Mouse (Mus musculus): Measurements from ENCODE around the gene Exosc9.

The Exosc9 gene

GRCm38 (mm10) chr3:36552406-36553047 is at the start of gene Exosc9:
Exosc9 (plus strand) TSS chr3:36552606.
- in situ Hi-C loops (cut with MboI, MseI), result loop anchor here (10.0 to 25.0 kb wide), 2 partner anchors 1132 to 1235 kb away; no protein-coding TSS in a partner anchor

- in situ Hi-C loops (cut with MboI, MseI), result no loop called here
These were observed 47.1 kb upstream of the Exosc9 start for GRCm38 (mm10) chr3:36505306-36505705.

GRCm38 (mm10) chr3:36505809-36506735 is 46.3 kb upstream of the Exosc9 start:
- in situ Hi-C loops (cut with MboI, MseI), result no loop called here

GRCm38 (mm10) chr3:36511491-36511890 is 40.9 kb upstream of the Exosc9 start:
- in situ Hi-C loops (cut with MboI, MseI), result no loop called here

GRCm38 (mm10) chr3:36516196-36516595 is 36.2 kb upstream of the Exosc9 start:
- in situ Hi-C loops (cut with MboI, MseI), result no loop called here

GRCm38 (mm10) chr3:36521073-36522060 is 31.0 kb upstream of the Exosc9 start, which contains the start of gene Gm11549:
Gm11549 (minus strand) TSS chr3:36521813.
- in situ Hi-C loops (cut with MboI, MseI), result no loop called here

GRCm38 (mm10) chr3:36522137-36522536 is 30.3 kb upstream of the Exosc9 start:
- in situ Hi-C loops (cut with MboI, MseI), result no loop called here

GRCm38 (mm10) chr3:36524466-36524865 is 27.9 kb upstream of the Exosc9 start:
- in situ Hi-C loops (cut with MboI, MseI), result no loop called here

GRCm38 (mm10) chr3:36530345-36530744 is 22.1 kb upstream of the Exosc9 start:
- in situ Hi-C loops (cut with MboI, MseI), result loop anchor here (10.0 kb wide), 1 partner anchor 1206 kb away; no protein-coding TSS in a partner anchor

- in situ Hi-C loops (cut with MboI, MseI), result loop anchor here (10.0 kb wide), 1 partner anchor 1206 kb away; no protein-coding TSS in a partner anchor
These were observed 21.6 kb upstream of the Exosc9 start for GRCm38 (mm10) chr3:36530781-36531180.

- in situ Hi-C loops (cut with MboI, MseI), result loop anchor here (10.0 kb wide), 1 partner anchor 1206 kb away; no protein-coding TSS in a partner anchor
These were observed 21.2 kb upstream of the Exosc9 start for GRCm38 (mm10) chr3:36531242-36531641.

- in situ Hi-C loops (cut with MboI, MseI), result loop anchor here (10.0 kb wide), 1 partner anchor 1207 kb away; no protein-coding TSS in a partner anchor
These were observed 20.3 kb upstream of the Exosc9 start for GRCm38 (mm10) chr3:36531979-36532542.

GRCm38 (mm10) chr3:36532738-36533137 is 19.7 kb upstream of the Exosc9 start:
- in situ Hi-C loops (cut with MboI, MseI), result loop anchor here (10.0 kb wide), 1 partner anchor 1208 kb away; no protein-coding TSS in a partner anchor

GRCm38 (mm10) chr3:36533201-36533672 is 19.2 kb upstream of the Exosc9 start:
- in situ Hi-C loops (cut with MboI, MseI), result loop anchor here (10.0 kb wide), 1 partner anchor 1208 kb away; no protein-coding TSS in a partner anchor

- in situ Hi-C loops (cut with MboI, MseI), result loop anchor here (10.0 kb wide), 1 partner anchor 1211 kb away; no protein-coding TSS in a partner anchor
These were observed 16.4 kb upstream of the Exosc9 start for GRCm38 (mm10) chr3:36536041-36536440.

- in situ Hi-C loops (cut with MboI, MseI), result loop anchor here (10.0 kb wide), 1 partner anchor 1213 kb away; no protein-coding TSS in a partner anchor
These were observed 14.5 kb upstream of the Exosc9 start for GRCm38 (mm10) chr3:36537701-36538470.

- in situ Hi-C loops (cut with MboI, MseI), result no loop called here
These were observed 11.7 kb upstream of the Exosc9 start for GRCm38 (mm10) chr3:36540756-36541155.

- in situ Hi-C loops (cut with MboI, MseI), result no loop called here
These were observed 11.0 kb upstream of the Exosc9 start for GRCm38 (mm10) chr3:36541399-36541798.

GRCm38 (mm10) chr3:36544961-36545360 is 7.4 kb upstream of the Exosc9 start:
- in situ Hi-C loops (cut with MboI, MseI), result no loop called here

Measured in T-helper 1 cell (primary cell).